Mouse (Mus musculus): ENCODE measurements around the gene Rubcn. TPM values are rescaled to one million over a fixed set of nuclear protein-coding genes. Genes with fewer than 3 reads are reported as not detected.
"Not testable (repeated sequence)": the region's sequence is repeated elsewhere in the genome, so short reads cannot be mapped to it uniquely, and the experiment has no call there.

Gene Rubcn
- polyA plus RNA-seq, 1 experiment from 2014 or later = 27.6 TPM

DNA sequence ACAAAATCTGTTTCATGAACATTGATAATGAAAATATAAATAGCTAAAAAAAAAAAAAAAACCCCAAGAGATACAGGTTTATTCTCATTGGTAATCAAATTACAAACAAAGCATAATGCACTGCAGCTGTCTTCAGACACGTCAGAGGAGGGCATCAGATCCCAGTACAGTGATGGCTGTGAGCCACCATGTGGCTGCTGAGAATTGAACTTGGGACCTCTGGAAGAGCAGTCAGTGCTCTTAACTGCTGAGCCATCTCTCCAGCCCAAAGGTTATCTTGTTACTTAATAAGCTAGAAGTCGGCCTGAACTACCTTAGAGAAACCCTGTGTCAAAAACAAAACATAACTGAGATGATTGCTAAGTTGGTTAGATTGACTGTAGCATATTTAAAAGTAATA is 12.3 kb upstream of the Rubcn start:
- no peaks in the 10 kb centered on the region for H3K9me3 ChIP-seq
- ATAC-seq (ENCODE audit: low read depth) = no peak
- H3K4me2 ChIP-seq = no peak overlapping the region
- H3K27ac ChIP-seq (replicated peaks) = no peak overlapping the region
- no peak overlapping the region for H3K9ac ChIP-seq
- H3K36me3 ChIP-seq = peaks cover 58% of the 10 kb centered on the region
- H3K27me3 ChIP-seq = no peaks in the 10 kb centered on the region
- WGBS = 68% methylated on average over 2 of the region's 2 CpGs
- H3K4me3 ChIP-seq = no peak overlapping the region
- H3K4me1 ChIP-seq (replicated peaks) = no peaks in the 10 kb centered on the region

- WGBS = 88% methylated on average over 7 of the region's 7 CpGs
- no peak overlapping the region for H3K27ac ChIP-seq (replicated peaks)
- H3K36me3 ChIP-seq = peaks cover 45% of the 10 kb centered on the region
- no peak overlapping the region for H3K4me3 ChIP-seq
- H3K4me1 ChIP-seq (replicated peaks) = no peaks in the 10 kb centered on the region
- no peak overlapping the region for H3K9ac ChIP-seq
- no peak for ATAC-seq (ENCODE audit: low read depth)
- no peaks in the 10 kb centered on the region for H3K27me3 ChIP-seq
- no peaks in the 10 kb centered on the region for H3K9me3 ChIP-seq
- no peak overlapping the region for H3K4me2 ChIP-seq
These were observed 10.4 kb upstream of the Rubcn start for GRCm38 (mm10) chr16:32887996-32888395.

GRCm38 (mm10) chr16:32881538-32881937 is 4.0 kb upstream of the Rubcn start:
- H3K27ac ChIP-seq (replicated peaks) = no peak overlapping the region
- 82% methylated on average over 7 of the region's 7 CpGs for WGBS
- no peak overlapping the region for H3K4me3 ChIP-seq
- no peak for ATAC-seq (ENCODE audit: low read depth)
- peaks cover 8% of the 10 kb centered on the region for H3K36me3 ChIP-seq
- no peak overlapping the region for H3K9ac ChIP-seq
- no peaks in the 10 kb centered on the region for H3K9me3 ChIP-seq
- no peak overlapping the region for H3K4me2 ChIP-seq
- no peaks in the 10 kb centered on the region for H3K27me3 ChIP-seq
- H3K4me1 ChIP-seq (replicated peaks) = peaks cover 31% of the 10 kb centered on the region

GRCm38 (mm10) chr16:32878972-32879926 is 1.7 kb upstream of the Rubcn start:
- Histone ChIP-seq H3K4me2 (peak overlapping the region; percentile 80), H3K9ac (peak overlapping the region; percentile 92), H3K36me3 (no peaks in the 10 kb centered on the region), H3K27me3 (no peaks in the 10 kb centered on the region), H3K27ac (replicated peaks) (no peak overlapping the region), H3K4me1 (replicated peaks) (peaks cover 31% of the 10 kb centered on the region), H3K4me3 (peak overlapping the region; percentile 95), H3K9me3 (no peaks in the 10 kb centered on the region)
- WGBS = 77% methylated on average over 14 of the region's 14 CpGs
- ATAC-seq (ENCODE audit: low read depth) = no peak

DNA sequence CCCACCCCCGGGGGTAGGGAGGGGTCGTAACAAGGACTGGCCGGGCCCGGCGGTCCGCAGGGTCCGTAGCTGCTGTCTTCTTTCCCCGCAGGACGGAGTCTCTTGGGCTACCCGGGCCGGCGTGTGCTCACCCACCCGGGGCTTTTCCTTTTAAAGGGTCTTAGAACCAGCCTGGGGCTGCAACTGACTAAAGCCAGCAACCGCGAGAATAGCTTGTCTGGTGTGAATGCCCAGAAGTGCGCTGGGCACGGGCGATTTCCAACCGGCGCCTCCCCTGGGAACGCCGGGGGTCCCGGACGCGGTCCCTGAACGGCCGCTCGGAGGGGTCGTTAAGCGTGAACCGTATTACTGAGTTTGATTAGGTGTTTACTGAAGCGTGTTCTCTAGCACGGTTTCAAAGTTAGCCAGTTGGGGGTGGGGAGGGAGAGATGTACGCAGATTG is 612 bp upstream of the Rubcn start:
- Histone ChIP-seq H3K27me3 (no peaks in the 10 kb centered on the region), H3K4me2 (peak overlapping the region; percentile 80), H3K4me3 (peak overlapping the region; percentile 95), H3K36me3 (no peaks in the 10 kb centered on the region), H3K4me1 (replicated peaks) (peaks cover 31% of the 10 kb centered on the region), H3K9ac (peak overlapping the region; percentile 92), H3K27ac (replicated peaks) (peak overlapping the region; percentile 90), H3K9me3 (no peaks in the 10 kb centered on the region)
- under 1% methylated on average over 34 of the region's 34 CpGs for WGBS
- ATAC-seq (ENCODE audit: low read depth) = peak; percentile 64

- H3K27ac ChIP-seq (replicated peaks) = no peak overlapping the region; the same call in 1 of the 2 replicates
- peaks cover 26% of the 10 kb centered on the region for H3K4me1 ChIP-seq (replicated peaks)
- H3K9ac ChIP-seq = peak overlapping the region; percentile 87
- no peaks in the 10 kb centered on the region for H3K36me3 ChIP-seq
- 35% methylated on average over 9 of the region's 9 CpGs for WGBS
- no peaks in the 10 kb centered on the region for H3K27me3 ChIP-seq
- H3K4me2 ChIP-seq = peak overlapping the region; percentile 80
- ATAC-seq (ENCODE audit: low read depth) = no peak
- H3K4me3 ChIP-seq = peak overlapping the region; percentile 95
- no peaks in the 10 kb centered on the region for H3K9me3 ChIP-seq
These were observed 735 bp downstream of the Rubcn start for GRCm38 (mm10) chr16:32876831-32877230.

DNA sequence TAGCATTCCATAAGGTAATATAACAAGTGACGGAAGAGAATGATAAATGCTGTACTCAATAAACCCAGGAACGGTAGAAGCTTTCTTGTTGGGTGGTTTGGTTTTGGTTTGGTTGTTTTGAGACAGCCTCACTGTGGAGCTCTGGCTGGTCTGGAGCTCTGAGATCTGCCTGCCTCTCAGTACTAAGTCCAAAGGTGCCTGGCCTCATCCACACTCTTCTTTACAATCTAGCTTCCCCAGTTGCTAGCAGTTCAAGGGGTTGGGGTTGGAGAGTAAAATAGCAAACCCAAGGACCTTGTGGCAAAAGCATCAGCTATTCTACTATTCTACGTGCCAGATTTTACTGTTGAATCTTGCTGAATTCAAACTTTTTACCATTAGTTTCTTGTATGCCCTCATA is 1.7 kb downstream of the Rubcn start:
- Histone ChIP-seq H3K27me3 (no peaks in the 10 kb centered on the region), H3K9me3 (no peaks in the 10 kb centered on the region), H3K27ac (replicated peaks) (no peak overlapping the region), H3K4me3 (no peak overlapping the region), H3K36me3 (no peaks in the 10 kb centered on the region), H3K4me2 (no peak overlapping the region), H3K4me1 (replicated peaks) (peaks cover 22% of the 10 kb centered on the region), H3K9ac (no peak overlapping the region)
- 94% methylated on average over 3 of the region's 3 CpGs for WGBS
- ATAC-seq (ENCODE audit: low read depth) = no peak

DNA sequence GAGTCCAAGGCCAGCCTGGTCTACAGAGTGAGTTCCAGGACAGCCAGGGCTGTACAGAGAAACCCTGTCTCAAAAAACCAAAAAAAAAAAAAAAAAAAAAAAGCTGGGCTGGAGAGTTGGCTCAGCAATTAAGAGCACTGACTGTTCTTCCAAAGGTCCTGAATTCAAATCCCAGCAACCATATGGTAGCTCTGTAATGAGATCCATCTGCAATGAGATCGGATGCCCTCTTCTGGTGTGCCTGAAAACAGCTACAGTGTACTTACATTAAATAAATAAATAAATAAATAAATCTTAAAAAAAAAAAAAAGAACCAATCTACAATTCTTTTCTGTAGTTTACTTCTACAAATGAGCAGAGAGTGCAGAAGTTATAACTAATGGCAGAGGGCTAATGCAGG is 2.3 kb downstream of the Rubcn start:
- H3K4me3 ChIP-seq; H3K9ac ChIP-seq; H3K27me3 ChIP-seq; H3K27ac ChIP-seq (replicated peaks); H3K36me3 ChIP-seq; H3K4me2 ChIP-seq; H3K9me3 ChIP-seq; ATAC-seq (ENCODE audit: low read depth): not testable (repeated sequence)
- H3K4me1 ChIP-seq (replicated peaks) = peaks cover 17% of the 10 kb centered on the region
- WGBS = 83% methylated on average over 1 of the region's 1 CpGs

- 58% methylated on average over 3 of the region's 3 CpGs for WGBS
- H3K4me2 ChIP-seq = no peak overlapping the region
- H3K9me3 ChIP-seq = no peaks in the 10 kb centered on the region
- H3K4me1 ChIP-seq (replicated peaks) = peaks cover 8% of the 10 kb centered on the region
- no peak overlapping the region for H3K9ac ChIP-seq
- H3K36me3 ChIP-seq = no peaks in the 10 kb centered on the region
- ATAC-seq (ENCODE audit: low read depth) = no peak
- H3K27me3 ChIP-seq = no peaks in the 10 kb centered on the region
- no peak overlapping the region for H3K4me3 ChIP-seq
- no peak overlapping the region for H3K27ac ChIP-seq (replicated peaks)
These were observed 4.2 kb downstream of the Rubcn start for GRCm38 (mm10) chr16:32873366-32873765.

- H3K36me3 ChIP-seq = no peaks in the 10 kb centered on the region
- no peak for ATAC-seq (ENCODE audit: low read depth)
- no peak overlapping the region for H3K4me2 ChIP-seq
- no peaks in the 10 kb centered on the region for H3K9me3 ChIP-seq
- H3K4me3 ChIP-seq = no peak overlapping the region
- WGBS = 74% methylated on average over 5 of the region's 5 CpGs
- H3K27ac ChIP-seq (replicated peaks) = no peak overlapping the region
- H3K27me3 ChIP-seq = no peaks in the 10 kb centered on the region
- peaks cover 24% of the 10 kb centered on the region for H3K4me1 ChIP-seq (replicated peaks)
- no peak overlapping the region for H3K9ac ChIP-seq
These were observed 7.3 kb downstream of the Rubcn start for GRCm38 (mm10) chr16:32870231-32870630.

- Histone ChIP-seq H3K9me3 (no peaks in the 10 kb centered on the region), H3K27ac (replicated peaks) (peak overlapping the region; percentile 90), H3K9ac (peak overlapping the region; percentile 86), H3K4me1 (replicated peaks) (peaks cover 30% of the 10 kb centered on the region), H3K27me3 (no peaks in the 10 kb centered on the region), H3K36me3 (no peaks in the 10 kb centered on the region), H3K4me3 (peak overlapping the region; percentile 65), H3K4me2 (peak overlapping the region; percentile 73)
- under 1% methylated on average over 35 of the region's 35 CpGs for WGBS
- ATAC-seq (ENCODE audit: low read depth) = peak; percentile 98
These were observed 9.5 kb downstream of the Rubcn start for GRCm38 (mm10) chr16:32867919-32868552.

DNA sequence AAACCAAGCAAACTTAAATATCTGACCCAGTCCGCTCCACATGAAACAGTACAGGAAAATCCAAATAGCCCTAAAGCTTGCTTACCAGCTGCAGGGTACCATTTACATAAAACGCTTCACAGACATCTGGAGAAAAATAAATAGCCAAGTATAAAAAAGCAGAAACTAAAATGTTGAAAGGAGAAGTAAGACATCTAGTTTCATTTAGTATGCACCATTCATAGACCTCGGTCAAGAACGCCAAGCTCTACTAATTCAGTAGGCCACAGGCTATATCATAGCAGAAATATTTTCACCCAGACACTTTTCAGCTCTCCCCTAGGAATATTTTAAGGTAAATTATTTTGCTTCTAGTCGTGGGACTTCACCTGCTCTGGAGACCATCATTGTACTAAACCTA is 10.9 kb downstream of the Rubcn start:
- 88% methylated on average over 5 of the region's 5 CpGs for WGBS
- Histone ChIP-seq H3K4me2 (peak overlapping the region; percentile 73), H3K27me3 (no peaks in the 10 kb centered on the region), H3K4me3 (peak overlapping the region; percentile 65; the same call in 1 of the 2 replicates), H3K36me3 (no peaks in the 10 kb centered on the region), H3K4me1 (replicated peaks) (peaks cover 30% of the 10 kb centered on the region), H3K9me3 (no peaks in the 10 kb centered on the region), H3K27ac (replicated peaks) (no peak overlapping the region), H3K9ac (peak overlapping the region; percentile 86; the same call in 1 of the 2 replicates)
- no peak for ATAC-seq (ENCODE audit: low read depth)
